Mouse (Mus musculus) T-cell, adult 2 months (primary cell): ENCODE data around the gene Lrrc3c.

Source experiments
- DNase-seq: peaks from one replicate; pipeline ENCODE4 v3.0.0; 2022; ENCODE audit warnings: low spot score

Lrrc3c gene

DNA sequence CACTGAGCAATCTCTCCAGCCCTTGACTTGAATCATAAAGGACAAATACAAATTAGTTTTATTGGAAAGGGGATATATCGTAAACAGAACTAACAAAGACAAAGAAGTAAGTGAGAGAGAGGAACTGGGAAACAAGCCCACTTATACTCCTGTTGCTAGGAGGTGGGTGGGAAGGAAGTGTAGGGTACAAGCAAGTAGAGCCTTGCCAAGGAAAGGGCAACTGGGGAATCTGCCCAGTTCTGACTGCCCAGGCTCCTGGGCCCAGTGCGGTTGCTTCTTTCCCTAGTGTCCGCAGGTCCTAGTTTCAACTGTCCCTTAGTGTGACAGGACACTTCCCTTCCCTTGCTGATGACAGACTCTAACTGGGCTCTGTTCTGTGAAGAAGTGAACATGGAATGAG, 30.6 kb downstream of the Lrrc3c start:
- no peak for DNase-seq

DNA sequence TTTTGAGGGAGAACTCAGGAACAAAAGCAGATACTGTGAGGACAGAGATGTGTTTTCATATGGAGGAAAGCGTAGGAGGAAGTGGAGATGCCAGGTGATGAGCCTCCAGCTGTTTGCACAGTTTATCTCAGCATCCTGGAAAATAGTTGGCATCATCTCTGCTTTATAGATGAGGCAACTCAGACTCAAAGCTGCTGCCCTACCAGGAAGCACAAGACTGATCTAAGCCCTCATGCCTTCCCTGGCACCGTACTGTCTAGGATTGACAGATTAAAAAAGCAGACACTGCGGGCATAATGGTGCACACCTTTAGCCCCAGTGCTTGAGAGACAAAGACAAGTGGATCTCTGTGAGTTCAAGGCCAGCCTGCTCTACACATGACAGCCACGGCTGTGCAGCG, 32.6 kb downstream of the Lrrc3c start:
- no peak for DNase-seq

DNA sequence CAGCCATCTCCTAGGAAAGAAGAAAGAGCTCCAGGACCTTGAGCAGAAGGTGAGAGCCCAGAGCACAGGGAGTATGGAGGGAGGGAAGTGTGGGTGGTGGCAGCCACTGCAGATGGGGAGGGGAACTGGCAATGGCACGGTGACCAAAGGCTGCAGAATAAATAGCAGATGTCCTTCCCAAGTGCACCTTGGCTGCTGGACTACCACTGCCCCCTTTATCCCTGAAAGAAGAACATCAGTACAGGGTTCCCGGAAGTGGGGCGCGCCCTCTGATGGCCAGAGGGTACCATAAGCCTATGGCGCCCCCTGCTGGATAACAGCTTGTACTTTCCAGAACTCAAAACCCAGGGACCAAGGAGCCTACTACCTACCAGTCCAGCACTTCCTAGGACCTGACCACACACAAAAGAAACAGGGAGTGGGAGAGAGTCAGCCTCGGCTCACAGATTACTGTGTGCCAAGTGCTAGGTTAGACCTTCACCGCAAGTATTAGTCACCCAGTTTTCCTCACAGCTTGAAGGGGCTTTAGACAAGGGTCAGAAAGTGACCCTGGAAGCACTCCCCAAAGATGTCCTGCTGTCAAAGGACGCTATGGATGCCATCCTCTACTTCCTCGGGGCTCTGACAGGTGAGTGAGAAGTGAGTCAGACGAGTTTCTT, 37.4 kb downstream of the Lrrc3c start:
- peak; percentile 43 for DNase-seq

DNA sequence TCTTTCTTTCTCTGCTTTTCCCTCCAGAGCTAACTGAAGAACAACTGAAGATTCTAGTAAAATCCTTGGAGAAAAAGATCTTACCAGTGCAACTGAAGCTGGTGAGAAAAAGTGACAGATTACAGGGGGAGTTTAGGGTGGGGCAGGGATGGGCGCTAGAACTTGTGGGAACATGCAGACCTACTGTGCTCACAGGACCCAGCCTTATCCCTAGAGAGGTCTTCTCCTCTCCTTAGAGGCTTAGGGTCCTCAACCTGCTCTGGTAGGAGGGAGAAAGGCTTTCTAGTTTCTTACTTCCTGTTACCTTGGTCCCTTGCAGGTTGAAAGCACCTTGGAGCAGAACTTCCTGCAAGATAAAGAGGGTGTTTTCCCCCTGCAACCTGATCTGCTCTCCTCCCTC, 39.4 kb downstream of the Lrrc3c start:
- no peak for DNase-seq

DNA sequence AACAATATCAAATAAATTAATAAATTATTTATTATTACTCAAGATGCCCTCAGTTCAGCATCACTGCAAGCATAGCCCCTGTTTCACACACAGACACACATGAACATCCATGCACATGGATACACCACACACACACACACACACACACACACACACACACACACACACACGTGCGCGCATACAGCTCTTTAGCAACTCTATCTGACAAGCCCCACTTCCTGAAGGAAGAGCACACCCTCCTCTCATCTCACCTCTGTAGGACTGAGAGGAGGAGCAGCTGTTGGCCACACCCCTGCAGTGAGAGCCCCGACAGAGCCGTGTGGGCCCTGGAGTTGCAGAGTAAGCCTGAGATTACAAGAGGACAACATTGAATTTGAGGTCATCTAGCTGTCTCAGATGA, 42.0 kb downstream of the Lrrc3c start:
- no peak for DNase-seq

DNA sequence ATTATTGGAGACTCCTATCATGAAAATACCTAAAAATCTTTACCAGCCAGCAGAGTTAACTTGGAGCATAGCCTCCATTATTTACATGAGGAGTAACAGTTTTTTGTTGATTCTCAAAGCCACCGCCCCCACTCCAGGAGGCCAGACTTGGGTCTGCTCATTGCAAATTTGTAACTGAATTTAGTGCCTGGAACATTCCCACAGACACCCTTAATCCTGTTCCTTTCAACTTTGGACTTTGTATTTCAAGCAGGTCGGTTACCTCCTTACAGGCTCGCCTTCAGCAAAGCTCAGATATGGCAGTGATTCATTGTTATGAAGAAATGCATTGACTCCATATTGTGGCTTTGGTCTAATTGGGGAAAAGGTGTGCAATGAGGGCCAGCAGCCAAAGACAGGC, 46.7 kb downstream of the Lrrc3c start:
- no peak for DNase-seq

DNA sequence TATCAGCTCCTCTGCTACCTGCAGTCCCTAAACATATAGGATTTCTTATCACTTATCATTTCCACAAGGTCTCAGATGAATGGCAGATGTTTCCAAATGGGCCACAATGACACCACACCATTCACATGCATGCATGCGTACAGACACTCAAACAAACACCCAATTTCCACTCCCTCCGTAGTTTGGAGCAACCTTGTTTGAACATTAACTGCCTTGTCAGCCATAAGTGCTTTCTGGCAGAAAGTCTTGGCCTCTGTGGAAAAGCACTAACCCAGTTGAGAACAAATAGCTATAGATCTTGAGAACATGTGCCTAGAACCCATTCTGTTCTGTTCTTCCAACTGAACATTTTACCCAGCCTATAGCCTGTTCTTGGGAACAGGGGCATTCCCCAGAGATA, 47.9 kb downstream of the Lrrc3c start:
- DNase-seq = no peak

DNA sequence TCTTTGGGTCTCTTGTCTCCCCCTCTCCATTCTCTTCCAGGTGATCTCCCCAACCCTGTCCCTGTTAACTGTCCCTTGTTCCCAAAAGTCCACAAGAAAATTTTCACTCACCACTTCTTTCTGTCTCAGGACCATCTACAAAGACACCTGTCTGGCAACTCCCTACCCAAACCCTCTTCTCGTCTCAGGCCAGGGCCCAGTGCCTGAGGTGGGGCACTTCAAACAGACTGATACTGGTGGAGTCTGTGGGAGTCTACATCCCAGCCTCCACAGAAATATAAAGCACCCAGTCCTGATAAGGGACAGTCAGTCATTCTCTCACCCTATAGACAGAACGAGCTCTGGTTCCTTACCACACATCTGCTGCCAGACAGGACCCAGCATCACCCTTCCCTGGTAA, 48.4 kb downstream of the Lrrc3c start, which contains the start of gene Gsdma2:
Gsdma2 (plus strand) TSS at position 301 of the 400 bp plus-strand sequence.
- no peak for DNase-seq
